Mouse (Mus musculus) heart, postnatal 0 days (tissue): ENCODE results near the gene Disp1. TPM values are rescaled to one million over a fixed set of nuclear protein-coding genes. Genes with fewer than 3 reads are reported as not detected.

Experiments
- ATAC-seq: fragments of 200-750 bp; cut with Nextera tagmentation; 2 replicates; pipeline ENCODE4 v1.8.0; 2017; ENCODE audit warnings: low read depth, moderate number of reproducible peaks, moderate library complexity; ENCODE audit not compliant: insufficient read depth
- DNase-seq: peaks from one replicate; pipeline ENCODE4 v3.0.0-alpha.2; 2016; ENCODE audit warnings: low spot score
- H3K27ac ChIP-seq: fragments of 300-500 bp; sonication (generic); 2 replicates; pipeline ENCODE4 v1.5.1; 2014; ENCODE audit warnings: low read depth, mild to moderate bottlenecking
- H3K27me3 ChIP-seq: fragments of 300-500 bp; sonication (generic); 2 replicates; pipeline ENCODE4 v1.6.1; 2014; ENCODE audit warnings: low read length, mixed read lengths; ENCODE audit not compliant: control insufficient read depth, insufficient read depth
- H3K36me3 ChIP-seq: fragments of 300-500 bp; sonication (generic); replicated peaks from 2 replicates; pipeline ENCODE4 v1.6.1; 2014; ENCODE audit warnings: low read length, mixed read lengths; ENCODE audit not compliant: control insufficient read depth, insufficient read depth
- H3K4me1 ChIP-seq: fragments of 300-500 bp; sonication (generic); 2 replicates; pipeline ENCODE4 v1.6.1; 2014; ENCODE audit warnings: antibody characterized with exemption; ENCODE audit not compliant: control insufficient read depth, insufficient read depth
- H3K4me2 ChIP-seq: fragments of 300-500 bp; sonication (generic); 2 replicates; pipeline ENCODE4 v1.6.1; 2014; ENCODE audit warnings: low read depth, mild to moderate bottlenecking, low read length, moderate library complexity
- H3K4me3 ChIP-seq: fragments of 300-500 bp; sonication (generic); 2 replicates; pipeline ENCODE4 v1.5.1; 2014; ENCODE audit warnings: low read depth, low read length
- H3K9ac ChIP-seq: fragments of 300-500 bp; sonication (generic); replicated peaks from 2 replicates; pipeline ENCODE4 v1.6.1; 2014; ENCODE audit warnings: low read depth, low read length, mixed read lengths
- H3K9me3 ChIP-seq: fragments of 300-500 bp; sonication (generic); replicated peaks from 2 replicates; pipeline ENCODE4 v1.6.1; 2016; ENCODE audit warnings: low read length; ENCODE audit not compliant: control insufficient read depth
- CTCF ChIP-seq: IDR thresholded peaks from 2 replicates; pipeline ENCODE4 v1.5.1; 2016; ENCODE audit warnings: antibody characterized with exemption, control low read depth, low read depth
- EP300 ChIP-seq: IDR thresholded peaks from 2 replicates; pipeline ENCODE4 v1.6.1; 2016; ENCODE audit warnings: antibody characterized with exemption, low read depth
- WGBS: fragments of 180-500 bp; shearing (Covaris S2); extraction: QIAGEN DNeasy Blood & Tissue Kit; methylation state at CpG from one replicate; pipeline ENCODE4 v1.1.7; 2014; 5-methylcytosine and 5-hydroxymethylcytosine counted together
- polyA plus RNA-seq: library from polyadenylated mRNA; unstranded; fragments of >200 nt; fragmentation: Nextera tagmentation; extraction: Ambion mirVana; gene quantifications from 2 replicates; pipeline ENCODE4 v1.2.1, GENCODE M21; 2015
- total RNA-seq: library from RNA; depleted of rRNA; stranded (reverse); fragments of >200 nt; gene quantifications from 2 replicates; pipeline ENCODE4 v1.2.3, GENCODE M21; 2014; ENCODE audit warnings: low replicate concordance

Gene Disp1
- total and polyA plus RNA-seq, 2 experiments from 2014 or later, result 5.8 to 8.1 TPM

GRCm38 (mm10) chr1:183194763-183195162 is 26.6 kb downstream of the Disp1 start:
- Histone ChIP-seq H3K27me3 (no peaks in the 10 kb centered on the region), H3K27ac (no peak overlapping the region), H3K4me2 (no peak overlapping the region), H3K9me3 (no peaks in the 10 kb centered on the region), H3K36me3 (no peaks in the 10 kb centered on the region), H3K9ac (no peak overlapping the region), H3K4me1 (peaks cover 34% of the 10 kb centered on the region), H3K4me3 (no peak overlapping the region)
- no peak for ATAC-seq
- no peak for TF ChIP-seq CTCF
- TF ChIP-seq EP300, result no peak
- no peak for DNase-seq
- 89% methylated on average over 18 of the region's 18 CpGs for WGBS

- WGBS, result 37% methylated on average over 5 of the region's 5 CpGs
- H3K4me2 ChIP-seq, result peak overlapping the region; percentile 34
- TF ChIP-seq CTCF (no peak), EP300 (no peak)
- ATAC-seq, result no peak
- no peak for DNase-seq
- peaks cover 39% of the 10 kb centered on the region for H3K4me1 ChIP-seq
- H3K36me3 ChIP-seq, result no peaks in the 10 kb centered on the region
- H3K9ac ChIP-seq, result no peak overlapping the region
- H3K9me3 ChIP-seq, result no peaks in the 10 kb centered on the region
- H3K4me3 ChIP-seq, result no peak overlapping the region
- H3K27me3 ChIP-seq, result no peaks in the 10 kb centered on the region
- peak overlapping the region; percentile 4; the same call in 1 of the 2 replicates for H3K27ac ChIP-seq
Measured at GRCm38 (mm10) chr1:183194151-183194550, 27.2 kb downstream of the Disp1 start.

- TF ChIP-seq EP300 (no peak), CTCF (no peak)
- Histone ChIP-seq H3K27me3 (no peaks in the 10 kb centered on the region), H3K36me3 (no peaks in the 10 kb centered on the region), H3K4me3 (no peak overlapping the region), H3K4me2 (no peak overlapping the region), H3K9ac (no peak overlapping the region), H3K27ac (no peak overlapping the region), H3K9me3 (no peaks in the 10 kb centered on the region), H3K4me1 (peaks cover 48% of the 10 kb centered on the region)
- DNase-seq (no peak), ATAC-seq (no peak)
- WGBS, result 72% methylated on average over 10 of the region's 10 CpGs
Measured at GRCm38 (mm10) chr1:183191398-183191797, 29.9 kb downstream of the Disp1 start.

GRCm38 (mm10) chr1:183190456-183190855 is 30.9 kb downstream of the Disp1 start:
- DNase-seq (no peak), ATAC-seq (no peak)
- Histone ChIP-seq H3K4me1 (peaks cover 48% of the 10 kb centered on the region), H3K4me2 (no peak overlapping the region), H3K9ac (no peak overlapping the region), H3K4me3 (no peak overlapping the region), H3K9me3 (no peaks in the 10 kb centered on the region), H3K27me3 (no peaks in the 10 kb centered on the region), H3K36me3 (no peaks in the 10 kb centered on the region), H3K27ac (no peak overlapping the region)
- TF ChIP-seq CTCF (no peak), EP300 (no peak)
- WGBS, result 58% methylated on average over 9 of the region's 9 CpGs

GRCm38 (mm10) chr1:183189014-183189662 is 32.2 kb downstream of the Disp1 start:
- Histone ChIP-seq H3K9me3 (no peaks in the 10 kb centered on the region), H3K36me3 (no peaks in the 10 kb centered on the region), H3K9ac (no peak overlapping the region), H3K4me3 (no peak overlapping the region), H3K4me1 (peaks cover 49% of the 10 kb centered on the region), H3K4me2 (no peak overlapping the region), H3K27me3 (no peaks in the 10 kb centered on the region), H3K27ac (0 out of 2 replicates have a peak overlapping the region, but pooled peaks have one; percentile 43)
- 55% methylated on average over 10 of the region's 10 CpGs for WGBS
- ATAC-seq (no peak), DNase-seq (no peak)
- TF ChIP-seq CTCF, result no peak
- no peak for TF ChIP-seq EP300
